Mouse (Mus musculus): ENCODE measurements around the gene Tmcc3.
"Not testable (repeated sequence)": the region's sequence is repeated elsewhere in the genome, so short reads cannot be mapped to it uniquely, and the experiment has no call there.

Gene Tmcc3

DNA sequence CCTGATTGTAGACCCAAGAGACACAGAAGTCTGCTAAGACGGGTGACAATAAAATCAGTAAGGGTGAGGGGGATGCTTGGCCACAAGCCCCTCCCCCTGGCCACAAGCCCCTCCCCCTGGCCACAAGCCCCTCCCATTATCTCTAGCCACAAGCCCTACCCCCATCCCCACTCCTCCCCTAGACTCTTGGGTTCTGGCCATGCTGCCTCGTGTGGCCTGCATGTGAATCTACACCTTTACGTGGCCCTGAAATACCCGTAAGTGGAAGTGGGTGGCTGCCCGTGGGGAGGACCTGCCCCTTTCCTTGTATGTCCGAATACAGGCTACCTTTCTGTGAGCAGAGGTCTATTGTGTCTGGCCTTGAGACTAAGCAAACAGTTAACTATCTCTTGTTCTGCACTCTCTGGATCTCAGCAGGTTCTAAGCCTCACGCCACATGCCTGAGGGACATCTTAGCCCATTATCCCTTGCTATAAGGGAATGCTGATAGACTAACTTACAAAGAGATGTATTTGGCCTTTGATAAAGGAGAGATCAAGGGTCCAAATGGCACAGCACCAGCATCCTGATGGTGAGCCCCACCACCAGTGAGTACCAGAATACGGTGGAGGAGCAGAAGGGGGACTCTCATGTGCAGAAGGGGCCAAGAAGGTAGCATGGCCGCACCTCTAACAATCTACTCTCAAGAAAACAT is 260.3 kb downstream of the Tmcc3 start:
- no peak for DNase-seq (ENCODE audit: low read depth in 1 of 2, low spot score in 2 of 2)

DNA sequence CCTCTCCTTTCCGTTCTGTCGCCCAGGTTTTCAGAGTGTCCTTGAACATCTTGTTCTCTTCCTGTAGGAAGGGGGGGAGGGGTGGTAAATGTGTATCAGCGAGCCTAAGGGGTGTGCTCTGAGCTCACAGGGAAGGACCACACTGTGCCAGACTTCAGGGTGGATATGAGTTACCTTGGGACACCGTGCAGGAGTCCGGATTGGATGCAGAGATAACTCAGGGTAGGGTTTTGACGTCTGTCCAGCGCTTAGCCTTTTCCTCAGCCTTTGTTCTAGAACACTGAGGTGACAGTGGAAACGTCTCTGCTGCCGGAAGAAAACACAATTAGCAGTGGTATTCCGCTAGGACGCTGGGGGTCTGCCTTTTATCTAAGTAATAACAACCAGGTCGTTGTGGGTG is 261.0 kb downstream of the Tmcc3 start:
- DNase-seq (ENCODE audit: low read depth in 1 of 2, low spot score in 2 of 2) = no peak

DNA sequence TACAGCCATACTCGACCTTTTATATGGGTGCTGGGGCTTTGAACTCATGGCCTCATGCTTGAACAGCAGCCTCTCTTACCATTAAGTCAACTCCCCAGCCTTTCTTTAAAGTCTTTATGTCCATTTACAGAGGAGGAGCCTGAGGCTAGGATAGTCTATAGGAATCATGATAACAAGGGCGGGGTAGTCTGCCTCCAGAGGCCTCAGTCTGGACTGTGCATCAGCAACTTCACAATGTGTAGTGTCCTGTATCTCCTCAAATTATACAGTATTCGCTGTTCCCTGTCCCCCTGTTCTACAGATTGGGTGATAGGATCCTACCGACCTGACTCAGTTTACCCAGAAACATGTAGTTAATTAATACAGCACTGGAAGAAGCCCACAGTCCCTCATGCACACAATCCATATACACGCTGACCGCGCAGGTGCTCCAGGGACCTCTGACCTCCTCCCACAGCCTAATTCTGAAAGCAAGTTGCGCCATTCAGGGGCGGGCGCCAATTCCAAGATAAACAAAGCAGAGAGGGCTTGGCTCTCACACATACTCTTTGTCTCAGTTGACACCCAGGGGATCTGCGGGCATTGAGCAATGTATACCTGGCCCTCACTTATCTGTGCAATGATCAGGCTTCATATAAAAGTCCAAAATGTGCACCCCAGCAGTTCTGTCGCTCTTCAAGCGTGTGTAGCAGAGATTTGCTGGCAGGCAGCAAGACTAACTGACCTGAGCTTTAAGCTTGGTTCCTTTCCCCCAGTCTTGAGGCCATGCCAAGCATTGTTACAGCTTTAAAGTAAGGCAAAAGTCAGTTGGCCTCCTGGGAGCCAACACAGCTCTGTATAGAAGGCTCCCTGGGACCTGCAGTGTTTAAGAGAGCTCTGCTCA is 262.9 kb downstream of the Tmcc3 start:
- DNase-seq (ENCODE audit: low read depth in 1 of 2, low spot score in 2 of 2) = no peak

DNA sequence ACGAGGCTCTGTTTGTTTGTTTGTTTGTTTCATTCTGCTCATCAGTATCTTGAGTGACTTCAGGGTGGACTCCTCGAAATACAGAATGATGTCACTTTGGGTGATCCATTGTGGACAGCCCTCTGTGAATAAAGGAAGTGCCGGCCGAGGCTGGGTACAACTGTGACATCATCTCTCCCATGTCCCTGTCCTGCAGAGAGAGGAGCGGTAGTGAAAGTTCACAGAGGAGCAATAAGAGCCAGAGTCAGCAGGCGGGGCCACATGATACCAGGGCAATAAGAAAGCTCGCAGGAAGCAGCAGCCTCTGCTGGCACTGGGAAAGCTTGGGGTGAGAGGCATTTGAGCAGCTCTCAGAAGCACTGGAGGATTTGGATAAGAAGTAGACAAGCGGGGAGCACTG is 264.2 kb downstream of the Tmcc3 start:
- peak; percentile 68 to 75 for DNase-seq (ENCODE audit: low read depth in 1 of 2, low spot score in 2 of 2)

DNA sequence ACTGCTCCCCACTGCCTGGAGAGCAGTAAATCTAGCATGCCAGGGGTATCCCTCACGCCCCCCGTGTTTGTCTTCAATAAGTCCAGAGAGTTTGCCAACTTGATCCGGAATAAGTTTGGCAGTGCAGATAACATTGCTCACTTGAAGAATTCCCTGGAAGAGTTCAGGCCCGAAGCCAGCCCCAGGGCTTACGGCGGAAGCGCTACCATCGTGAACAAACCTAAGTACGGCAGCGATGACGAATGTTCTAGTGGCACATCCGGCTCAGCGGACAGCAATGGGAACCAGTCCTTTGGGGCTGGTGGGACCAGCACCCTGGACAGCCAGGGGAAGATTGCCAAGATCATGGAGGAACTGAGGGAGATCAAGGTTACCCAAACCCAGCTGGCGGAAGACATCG is 267.1 kb downstream of the Tmcc3 start:
- no peak for DNase-seq (ENCODE audit: low read depth in 1 of 2, low spot score in 2 of 2)

DNA sequence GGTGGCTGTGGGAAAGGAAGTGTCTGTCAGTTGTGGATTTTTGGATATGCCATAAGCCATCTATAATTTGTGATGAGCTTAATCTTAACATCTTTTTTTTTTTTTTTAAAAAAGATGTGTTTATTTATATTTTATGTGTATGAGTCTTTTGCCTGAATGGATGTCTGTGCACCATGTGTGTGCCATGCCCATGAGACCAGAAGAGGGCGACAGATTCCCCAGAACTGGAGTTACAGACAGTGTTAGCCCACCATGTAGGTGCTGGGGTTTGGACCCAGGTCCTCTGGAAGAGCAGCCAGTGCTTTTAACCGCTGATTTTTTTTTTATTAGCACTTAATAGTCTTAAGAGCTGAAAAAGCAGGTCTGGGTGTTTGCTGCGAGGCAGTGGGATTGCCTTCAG is 269.6 kb downstream of the Tmcc3 start:
- no peak for DNase-seq (ENCODE audit: low read depth in 1 of 2, low spot score in 2 of 2)

DNA sequence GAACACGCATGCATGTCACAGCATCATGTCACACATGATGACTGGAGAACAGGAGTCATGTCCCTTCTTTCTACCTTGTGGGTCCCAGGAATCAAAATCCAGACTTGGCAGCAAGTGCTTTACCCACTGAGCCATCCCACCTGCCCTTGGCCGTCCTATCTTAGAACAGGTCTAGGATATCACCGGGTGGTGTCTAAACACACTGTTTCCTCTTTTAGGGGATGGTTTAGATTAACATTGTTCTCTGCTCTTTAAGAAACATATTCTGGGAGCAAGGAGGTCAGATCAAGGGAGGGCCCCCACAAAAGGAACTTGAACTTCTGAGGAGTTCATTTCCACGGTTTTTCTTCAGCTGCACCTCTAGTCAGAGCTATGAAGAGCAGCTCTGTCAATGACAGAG is 272.0 kb downstream of the Tmcc3 start:
- no peak for DNase-seq (ENCODE audit: low read depth in 1 of 2, low spot score in 2 of 2)

DNA sequence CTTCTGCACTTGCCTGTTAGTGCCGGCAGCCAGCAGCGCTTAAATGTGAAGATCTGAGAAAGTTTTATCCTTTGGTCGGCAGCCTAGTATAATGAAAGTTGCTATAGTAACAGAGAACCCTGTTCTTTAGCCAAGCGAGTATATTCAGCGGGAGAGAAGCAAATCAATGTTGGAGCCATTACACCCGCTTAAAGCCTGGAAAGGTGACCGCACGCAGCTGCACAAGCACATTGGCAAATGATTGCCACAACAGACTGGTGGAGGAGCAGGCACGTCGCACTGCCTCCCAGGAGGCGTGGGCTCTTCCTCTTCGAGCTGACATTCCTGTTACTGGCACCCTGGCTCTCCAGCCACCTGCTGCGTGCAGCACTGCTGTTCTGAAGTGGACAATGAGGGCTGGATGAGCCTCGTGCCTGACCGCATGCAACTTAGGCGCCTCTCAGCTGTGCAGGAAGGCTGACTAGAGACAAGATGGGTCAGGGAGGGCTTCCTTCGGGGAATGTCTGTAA is 273.2 kb downstream of the Tmcc3 start:
- DNase-seq (ENCODE audit: low read depth in 1 of 2, low spot score in 2 of 2) = no peak

DNA sequence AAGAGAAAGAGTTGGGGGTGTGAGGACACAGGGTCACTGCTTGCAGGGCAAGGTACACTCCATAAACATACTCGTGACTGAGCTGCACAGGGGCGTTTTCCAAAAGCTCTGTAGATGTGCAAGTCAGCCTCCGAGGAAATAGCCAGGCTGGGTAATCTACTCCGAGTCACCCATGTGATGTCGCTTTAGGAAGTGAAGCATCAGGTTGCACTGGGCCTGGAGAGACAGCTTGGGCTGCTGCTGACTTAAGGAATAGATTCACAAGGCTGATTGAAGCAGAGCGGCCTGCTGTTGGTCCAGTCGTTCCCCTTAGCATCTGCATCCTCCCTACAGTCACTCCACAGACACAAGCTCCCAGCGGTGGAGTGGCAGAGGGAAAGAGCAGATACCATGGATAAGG is 274.1 kb downstream of the Tmcc3 start:
- DNase-seq (ENCODE audit: low read depth in 1 of 2, low spot score in 2 of 2) = no peak

DNA sequence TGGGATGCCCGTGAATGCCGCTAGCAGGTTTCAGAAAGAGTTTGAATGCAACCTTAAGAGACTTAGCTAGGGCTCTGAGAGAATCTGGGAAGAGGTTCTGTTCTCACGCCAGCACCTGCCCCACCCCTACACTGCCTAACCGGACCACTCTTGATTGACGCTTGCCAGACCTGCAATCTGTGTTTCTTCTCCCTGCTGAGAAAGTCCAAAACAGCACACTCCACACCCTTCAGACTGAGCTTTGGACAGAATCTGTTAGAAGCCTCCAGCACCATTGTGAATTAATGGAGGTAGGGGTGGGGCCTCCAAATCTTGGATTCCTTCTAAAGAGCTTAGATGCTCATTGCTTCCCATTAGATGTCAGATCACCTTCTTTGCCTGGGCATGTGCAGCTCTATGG is 277.2 kb downstream of the Tmcc3 start:
- no peak for DNase-seq (ENCODE audit: low read depth in 1 of 2, low spot score in 2 of 2)

DNA sequence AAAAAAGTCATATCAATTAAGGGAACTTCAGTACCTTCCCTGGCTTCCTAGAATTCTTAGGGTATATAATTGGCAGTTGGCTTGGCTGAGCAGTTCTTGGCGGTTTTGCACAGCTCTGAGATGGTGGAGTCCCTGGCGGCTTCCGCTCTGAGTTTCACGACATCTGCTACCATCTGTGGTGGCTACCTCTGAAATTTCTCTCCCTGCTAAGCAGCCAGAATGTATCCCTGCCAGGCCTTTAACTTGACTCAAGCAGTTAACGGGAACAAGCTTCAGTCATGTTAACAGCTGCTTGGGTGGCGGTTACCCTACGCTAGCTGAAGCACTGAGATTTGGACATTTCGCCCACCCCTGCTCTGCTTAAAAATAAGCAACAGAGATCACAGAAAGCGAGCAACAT is 284.0 kb downstream of the Tmcc3 start:
- no peak for DNase-seq (ENCODE audit: low read depth in 1 of 2, low spot score in 2 of 2)

DNA sequence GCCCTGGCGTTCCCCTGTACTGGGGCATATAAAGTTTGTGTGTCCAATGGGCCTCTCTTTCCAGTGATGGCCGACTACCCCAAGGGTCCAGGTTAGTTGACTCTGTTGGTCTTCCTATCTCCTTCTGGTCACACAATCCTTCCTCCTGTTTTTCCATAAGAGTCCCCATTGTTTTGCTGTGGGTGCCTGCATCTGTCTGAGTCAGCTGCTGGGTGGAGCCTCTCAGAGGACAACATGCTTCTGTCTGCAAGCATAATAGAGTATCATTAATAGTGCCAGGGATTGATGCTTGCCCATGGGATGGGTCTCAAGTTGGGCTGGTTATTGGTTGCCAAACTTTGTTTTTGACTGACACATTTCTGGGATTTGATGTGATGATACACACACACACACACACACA is 288.1 kb downstream of the Tmcc3 start:
- not testable (repeated sequence) for DNase-seq (ENCODE audit: low read depth in 1 of 2, low spot score in 2 of 2)

DNA sequence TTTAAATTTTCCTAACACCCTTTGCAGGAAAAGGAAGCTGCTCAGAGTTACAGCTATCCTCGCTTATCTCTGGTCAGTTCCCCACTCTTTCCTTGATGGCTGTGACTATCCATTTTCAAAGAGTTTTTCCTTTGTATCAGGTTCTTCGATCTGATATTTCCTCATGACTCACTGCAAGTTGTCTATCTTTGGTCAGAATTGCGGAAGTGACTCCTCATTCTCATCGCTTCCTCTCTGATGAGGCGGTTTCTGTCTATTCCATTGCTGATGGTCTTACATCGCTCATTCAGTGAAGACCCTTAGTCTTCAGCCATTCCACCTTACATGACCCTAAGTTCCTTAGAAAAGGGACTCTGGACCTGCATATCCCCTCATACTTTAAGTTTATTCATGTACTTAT is 289.3 kb downstream of the Tmcc3 start:
- DNase-seq (ENCODE audit: low read depth in 1 of 2, low spot score in 2 of 2) = peak in 1 of 2 experiments; percentile 16

DNA sequence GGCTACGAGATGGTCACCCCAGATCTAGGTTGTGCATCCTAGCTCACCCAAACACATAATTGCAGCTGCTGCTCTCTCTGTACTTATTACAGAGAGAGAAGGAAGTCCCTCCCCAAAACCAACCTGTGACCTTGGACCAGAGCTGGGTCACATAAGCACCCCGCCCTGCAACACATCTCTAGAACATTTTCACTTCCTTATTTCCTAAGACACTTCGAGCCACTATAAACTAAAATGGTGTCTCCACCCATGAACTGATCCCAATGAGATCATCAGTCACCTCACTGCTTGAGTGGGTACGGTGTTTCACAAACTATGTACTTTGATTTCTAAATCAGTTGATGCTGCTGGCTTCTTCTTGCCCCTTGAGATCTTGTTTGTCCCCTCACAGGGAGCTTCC is 293.7 kb downstream of the Tmcc3 start:
- peak; percentile 60 to 61 for DNase-seq (ENCODE audit: low read depth in 1 of 2, low spot score in 2 of 2)

DNA sequence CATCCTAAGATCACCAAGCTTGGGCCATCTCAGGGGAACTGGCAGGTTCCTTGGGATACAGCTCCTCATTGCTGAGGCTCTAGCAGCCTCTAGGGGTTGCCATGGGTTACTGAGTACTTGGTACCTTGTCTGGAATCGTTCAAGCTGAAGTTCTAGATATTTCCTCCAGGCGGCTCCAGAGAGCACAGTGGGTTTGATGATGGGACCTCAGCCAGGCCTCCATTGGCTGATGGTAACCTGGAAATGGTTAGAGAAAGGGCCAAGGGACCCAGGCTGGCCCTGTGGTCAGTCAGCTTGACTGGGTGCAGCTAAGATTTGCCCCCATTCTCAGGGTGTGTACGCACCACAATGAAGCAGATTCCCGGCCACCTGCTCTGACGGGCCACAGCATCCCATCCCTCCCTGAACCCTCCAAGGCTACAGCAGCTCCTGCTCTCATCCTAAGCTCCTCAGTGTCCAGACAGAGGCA is 297.6 kb downstream of the Tmcc3 start:
- peak; percentile 28 to 33 for DNase-seq (ENCODE audit: low read depth in 1 of 2, low spot score in 2 of 2)

DNA sequence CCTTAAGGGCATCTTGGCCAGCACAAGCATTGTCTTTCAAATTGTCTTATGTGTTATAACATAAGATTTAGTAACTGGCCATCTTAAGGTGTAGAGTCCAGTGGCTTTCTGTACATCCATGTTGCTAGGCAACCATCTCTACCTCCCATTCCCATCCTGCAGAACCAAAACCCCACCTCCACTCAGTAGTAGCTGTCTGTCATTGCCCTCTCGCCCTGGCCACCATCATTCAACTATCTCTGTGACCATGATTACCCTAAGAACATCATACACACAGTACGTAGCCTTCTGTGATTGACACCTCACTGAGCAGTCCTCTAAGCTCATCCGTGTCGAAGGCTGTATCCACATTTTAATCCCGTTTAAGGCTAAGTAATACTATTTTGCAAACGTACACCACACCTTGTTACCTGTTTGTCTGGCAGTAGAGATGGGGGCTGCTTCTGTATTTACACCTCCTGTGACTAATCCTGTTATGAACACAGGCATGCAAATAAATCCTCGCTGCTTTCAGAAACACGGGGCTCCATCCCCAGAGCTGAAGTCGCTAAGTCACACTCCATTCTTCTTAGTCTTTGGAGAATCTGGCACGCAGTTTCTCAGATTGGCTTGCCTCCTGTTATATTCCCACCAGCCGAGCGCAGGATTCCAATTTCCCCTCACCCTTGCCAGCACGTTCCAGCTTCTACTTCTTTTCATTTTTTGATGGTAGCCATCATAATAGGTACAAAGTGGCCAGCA is 299.6 kb downstream of the Tmcc3 start:
- no peak for DNase-seq (ENCODE audit: low read depth in 1 of 2, low spot score in 2 of 2)

DNA sequence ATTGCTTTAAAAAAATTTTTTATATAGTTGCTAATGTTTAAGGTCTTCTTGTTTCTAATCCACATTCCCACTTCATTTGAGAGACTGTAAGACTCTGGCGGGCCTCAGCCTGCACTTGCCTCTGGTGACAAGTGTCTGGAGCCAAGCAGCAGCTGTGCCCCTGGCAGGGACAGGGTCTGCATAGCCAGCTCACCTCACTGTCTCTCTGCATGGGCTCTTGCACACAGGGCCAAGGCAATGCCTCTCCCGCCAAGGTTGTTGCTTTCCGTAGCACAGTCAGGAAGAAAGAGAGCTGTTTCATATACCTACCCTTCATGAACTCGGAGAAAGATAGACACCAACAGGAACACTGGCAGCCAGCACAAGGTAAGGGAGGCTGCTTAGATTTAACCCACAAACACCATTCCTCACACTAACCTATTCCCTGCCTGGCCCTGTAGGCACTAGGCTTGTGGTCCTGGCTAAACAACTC is 300.3 kb downstream of the Tmcc3 start:
- no peak for DNase-seq (ENCODE audit: low read depth in 1 of 2, low spot score in 2 of 2)

DNA sequence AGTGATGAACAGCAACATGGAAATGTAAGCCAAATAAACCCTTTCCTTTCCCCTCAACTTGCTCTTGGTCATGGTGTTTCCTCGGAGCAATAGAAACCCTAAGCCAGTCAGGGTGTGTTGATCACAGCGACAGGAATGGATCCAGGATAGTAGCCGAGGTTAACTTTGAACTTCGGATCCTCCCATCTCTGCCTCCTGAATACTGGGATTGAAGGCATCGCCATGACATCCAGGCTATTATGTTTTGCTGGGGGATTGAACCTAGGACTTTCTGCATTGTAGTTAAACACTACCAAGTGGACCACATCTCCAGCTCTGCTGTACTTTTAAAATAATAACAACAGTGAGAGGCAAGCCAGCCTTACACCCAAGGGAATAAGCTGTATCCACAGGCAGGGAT is 307.8 kb downstream of the Tmcc3 start:
- DNase-seq (ENCODE audit: low read depth in 1 of 2, low spot score in 2 of 2) = no peak

DNA sequence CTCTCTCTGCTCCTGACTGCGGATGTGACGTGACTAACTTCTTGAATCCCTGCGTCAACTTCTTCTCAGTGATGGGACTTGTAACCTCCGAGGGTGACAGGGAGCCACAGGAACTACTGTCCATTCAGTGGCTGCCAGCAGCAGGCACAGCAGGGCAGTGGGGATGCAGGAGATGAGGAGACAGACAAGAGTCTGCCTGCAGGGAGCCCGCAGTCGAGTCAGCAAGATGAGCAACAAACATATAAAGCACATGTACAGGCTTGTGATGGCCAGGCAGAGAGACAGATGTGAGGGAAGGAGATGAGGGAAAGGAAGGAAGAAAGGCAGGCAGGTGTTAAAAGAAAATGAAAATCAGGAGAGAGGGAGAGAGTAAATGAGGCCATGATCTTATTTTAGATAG is 308.8 kb downstream of the Tmcc3 start:
- no peak for DNase-seq (ENCODE audit: low read depth in 1 of 2, low spot score in 2 of 2)

DNA sequence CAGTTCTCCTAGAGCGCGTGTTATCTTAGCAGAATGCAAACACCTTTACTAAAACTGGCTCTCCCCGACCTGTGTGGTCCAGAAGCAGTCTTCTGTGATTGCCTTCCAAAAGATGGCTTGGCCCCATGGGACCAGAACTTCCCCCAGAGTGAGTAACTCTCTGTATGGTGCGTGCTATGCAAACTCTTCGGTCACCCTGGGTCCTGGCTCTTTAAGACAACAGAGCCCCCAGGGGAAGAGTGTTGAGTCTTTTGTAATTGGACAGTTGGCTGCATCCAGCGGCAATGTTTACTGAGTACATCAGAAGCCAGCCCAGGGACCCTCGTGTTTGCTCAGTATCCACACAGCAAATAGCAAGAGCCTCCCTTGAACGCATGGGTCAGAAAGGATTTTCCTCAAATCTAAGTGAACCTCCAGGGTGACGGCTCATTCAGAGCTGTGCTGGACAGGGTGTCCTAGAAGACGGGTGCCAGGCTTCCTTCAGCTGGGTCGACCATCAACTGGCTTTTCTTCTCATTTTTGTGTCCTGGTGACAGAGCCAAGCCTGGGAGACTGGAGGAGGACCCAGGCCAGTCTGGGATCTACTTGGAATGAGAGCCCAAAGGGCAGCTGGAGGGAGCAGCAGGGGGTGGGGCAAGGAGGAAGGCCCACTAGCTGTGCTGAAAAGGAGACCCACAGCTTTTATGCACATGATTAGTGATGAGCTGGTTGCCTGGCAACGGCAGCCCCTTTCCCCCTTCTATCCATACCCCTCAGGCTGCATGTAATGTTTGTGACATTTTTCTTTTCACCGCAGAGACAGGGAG is 309.9 kb downstream of the Tmcc3 start:
- DNase-seq (ENCODE audit: low read depth in 1 of 2, low spot score in 2 of 2) = no peak

DNA sequence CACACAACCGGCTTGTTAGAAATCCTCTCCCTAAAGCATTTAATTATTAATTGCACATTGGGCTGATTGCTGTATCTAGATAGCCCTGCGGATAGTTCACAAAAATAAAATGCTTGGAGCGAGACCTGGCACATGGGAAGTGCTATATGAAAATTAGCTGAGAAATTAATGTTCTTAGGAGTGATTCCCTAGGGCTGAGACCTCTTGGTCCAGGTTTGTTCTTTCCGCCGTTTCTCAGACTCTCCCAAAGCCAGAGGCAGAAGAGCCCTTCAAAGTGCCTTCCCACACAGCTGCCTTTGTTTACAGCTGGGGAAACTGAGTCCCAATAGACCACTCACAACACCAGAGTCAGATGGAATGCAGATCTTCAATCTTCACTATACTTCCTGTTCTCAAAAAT is 310.5 kb downstream of the Tmcc3 start:
- DNase-seq (ENCODE audit: low read depth in 1 of 2, low spot score in 2 of 2) = no peak
